Mouse (Mus musculus): ENCODE measurements at regions not wholly inside any gene's neighbourhood (a gene's known extent, or its start where the extent isn't known, plus 50 kb on each side); places are given as distances from the start of the nearest gene placed in this dataset.

GRCm38 (mm10) chr3:58089344-58090139 is 241.7 kb upstream of the Pfn2 start:
- no peak for DNase-seq

- DNase-seq: no peak
These were observed 242.5 kb upstream of the Pfn2 start for GRCm38 (mm10) chr3:58090396-58090795.

- DNase-seq: no peak
These were observed 243.7 kb upstream of the Pfn2 start for GRCm38 (mm10) chr3:58091466-58092176.

GRCm38 (mm10) chr3:58110911-58111476 is 263.1 kb upstream of the Pfn2 start:
- no peak for DNase-seq

- DNase-seq: no peak
These were observed 264.6 kb upstream of the Pfn2 start for GRCm38 (mm10) chr3:58112431-58112856.

DNA sequence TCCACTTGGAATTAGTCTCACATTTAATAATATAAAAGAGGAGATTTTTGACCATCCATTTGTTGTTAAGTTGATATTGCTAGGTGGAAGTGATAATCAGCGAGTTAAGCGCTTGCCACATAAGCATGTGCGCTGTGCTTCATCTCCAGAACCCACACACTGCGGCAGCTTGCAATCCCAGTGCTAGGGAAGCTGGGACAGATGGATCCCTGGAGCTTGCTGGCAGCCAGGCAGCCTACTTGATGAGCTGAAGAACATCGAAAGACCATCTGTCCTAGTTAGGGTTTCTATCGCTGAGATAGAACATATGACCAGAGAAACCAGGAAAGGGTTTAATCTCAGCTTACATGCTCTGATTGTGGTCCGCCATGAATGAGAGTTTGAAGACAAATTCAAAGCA is 266.1 kb upstream of the Pfn2 start:
- no peak for DNase-seq

DNA sequence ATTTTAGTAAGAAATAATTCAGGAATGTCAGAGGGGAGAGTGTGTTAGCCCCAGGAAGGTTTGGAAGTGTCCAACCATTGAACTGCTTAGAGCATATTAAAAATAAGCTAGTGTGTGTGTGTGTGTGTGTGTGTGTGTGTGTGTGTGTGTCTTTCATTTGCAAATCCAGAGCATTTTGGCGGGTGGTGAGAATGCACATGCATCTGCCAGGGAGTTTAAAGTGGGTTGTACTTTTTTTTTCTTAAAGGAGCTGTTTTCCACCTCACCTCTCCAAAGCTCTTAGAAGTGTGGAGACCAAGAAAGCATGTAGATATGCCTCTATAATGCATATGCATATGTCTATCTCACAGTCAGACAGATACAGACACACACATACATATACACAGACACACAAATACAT is 267.6 kb upstream of the Pfn2 start:
- DNase-seq: no peak

DNA sequence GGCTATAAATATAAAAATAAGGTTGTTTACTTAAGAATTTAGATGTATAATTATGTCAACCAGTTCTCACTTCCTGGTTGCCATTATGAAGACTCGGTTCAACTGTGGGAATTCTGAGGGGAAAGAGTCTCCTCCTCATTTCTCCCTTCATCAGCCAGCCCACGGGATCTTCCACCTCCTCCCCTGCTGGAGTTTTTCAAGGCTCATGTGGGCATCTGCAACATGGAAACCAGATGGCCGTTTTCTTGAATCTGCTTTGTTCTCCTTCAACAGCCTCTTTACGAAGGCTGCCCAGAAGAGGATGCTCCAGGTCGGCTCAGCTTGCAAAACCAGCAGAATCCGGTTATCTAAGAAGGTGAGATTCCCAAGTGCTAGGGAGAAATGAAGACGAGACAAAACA is 269.0 kb upstream of the Pfn2 start:
- no peak for DNase-seq

DNA sequence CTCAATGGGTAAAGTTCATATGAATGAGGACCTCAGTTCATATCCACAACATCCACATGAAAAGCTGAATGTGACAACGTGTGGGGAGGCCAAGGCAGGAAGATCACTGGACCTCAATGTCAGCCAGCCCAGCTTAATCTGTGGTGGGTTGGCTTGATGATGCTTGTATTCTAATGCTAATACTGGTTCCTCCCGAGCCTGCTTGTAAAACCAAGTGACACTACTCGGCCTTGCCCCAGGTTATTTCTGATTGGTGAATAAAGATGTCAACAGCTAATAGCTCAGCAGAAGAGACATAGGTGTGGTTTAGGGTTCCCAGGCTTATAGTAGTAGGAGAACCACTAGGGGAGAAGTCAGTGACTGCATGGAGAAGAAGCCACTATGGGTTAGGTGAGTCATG is 272.2 kb upstream of the Pfn2 start:
- DNase-seq: no peak

- peak; percentile 27 to 37 for DNase-seq
These were observed 274.8 kb upstream of the Pfn2 start for GRCm38 (mm10) chr3:58122456-58123359.

DNA sequence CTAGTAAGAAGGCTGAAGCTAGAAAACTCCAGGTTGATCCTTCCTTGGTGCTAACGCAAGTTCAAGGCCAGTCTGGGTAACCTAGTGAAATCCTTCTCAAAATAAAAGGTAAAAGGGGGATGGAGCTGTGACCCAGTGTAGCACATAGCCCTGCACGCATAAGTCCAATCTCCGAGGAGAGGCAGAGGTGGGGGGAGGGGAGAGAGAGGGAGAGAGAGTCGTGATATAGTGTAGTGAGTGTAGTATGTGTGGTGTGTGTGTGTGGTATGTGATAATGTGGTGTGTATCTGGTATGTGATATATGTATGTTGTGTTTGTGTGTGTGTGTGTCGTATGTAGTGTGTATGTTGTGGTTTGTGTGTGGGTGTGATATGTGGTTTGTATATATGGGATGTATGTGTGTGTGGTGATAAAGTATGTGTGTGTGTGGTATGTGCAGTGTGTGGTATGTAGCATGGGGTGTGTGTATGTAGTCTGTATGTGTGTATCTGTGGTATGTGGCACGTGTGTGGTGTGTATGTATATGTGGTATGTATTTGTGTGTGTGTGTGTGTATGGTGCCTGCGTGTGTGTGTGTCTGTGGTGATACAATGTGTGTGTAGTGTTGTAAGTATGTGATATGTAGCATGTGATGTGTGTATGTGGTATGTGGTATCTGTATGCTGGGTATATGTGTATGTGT is 275.7 kb upstream of the Pfn2 start:
- no peak for DNase-seq

DNA sequence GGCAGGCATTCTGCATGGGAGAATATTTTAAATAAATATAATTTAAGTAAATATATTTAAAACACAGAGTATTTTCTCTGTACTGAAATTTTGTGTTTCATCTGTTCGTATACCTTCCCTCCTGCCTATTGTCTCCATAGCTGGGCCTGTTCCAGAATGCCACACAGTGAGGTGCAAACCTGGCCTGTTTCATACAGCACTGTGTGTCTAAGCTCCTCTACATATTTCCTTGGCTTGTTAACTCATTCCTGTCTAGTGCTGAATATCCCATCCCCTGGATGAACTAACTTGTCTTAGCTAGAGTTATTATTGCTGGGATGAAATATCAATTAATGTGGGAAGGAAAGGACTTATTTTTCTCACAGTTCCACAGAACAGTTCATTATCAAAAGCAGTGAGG is 277.0 kb upstream of the Pfn2 start:
- no peak for DNase-seq

GRCm38 (mm10) chr3:58126996-58127395 is 279.1 kb upstream of the Pfn2 start:
- no peak for DNase-seq

DNA sequence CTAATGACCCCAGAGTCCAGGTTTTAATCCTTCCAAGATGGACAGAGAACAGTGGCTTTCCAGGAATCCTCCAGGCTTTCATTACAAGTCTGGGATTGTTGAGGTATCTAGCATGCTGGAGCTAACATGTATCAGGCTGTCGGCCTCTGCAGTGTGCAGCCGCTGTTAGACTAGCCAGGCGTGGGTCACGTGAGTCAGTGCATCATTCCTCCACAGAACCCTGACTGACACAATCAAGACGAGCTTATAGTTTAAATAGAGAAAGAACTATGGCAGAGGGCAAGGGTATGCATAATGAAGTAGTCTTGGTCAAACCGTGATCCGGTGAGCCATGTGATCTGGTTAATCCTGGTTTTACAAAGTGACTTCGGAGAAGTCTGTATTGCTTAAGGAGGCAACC is 280.2 kb upstream of the Pfn2 start:
- no peak for DNase-seq

DNA sequence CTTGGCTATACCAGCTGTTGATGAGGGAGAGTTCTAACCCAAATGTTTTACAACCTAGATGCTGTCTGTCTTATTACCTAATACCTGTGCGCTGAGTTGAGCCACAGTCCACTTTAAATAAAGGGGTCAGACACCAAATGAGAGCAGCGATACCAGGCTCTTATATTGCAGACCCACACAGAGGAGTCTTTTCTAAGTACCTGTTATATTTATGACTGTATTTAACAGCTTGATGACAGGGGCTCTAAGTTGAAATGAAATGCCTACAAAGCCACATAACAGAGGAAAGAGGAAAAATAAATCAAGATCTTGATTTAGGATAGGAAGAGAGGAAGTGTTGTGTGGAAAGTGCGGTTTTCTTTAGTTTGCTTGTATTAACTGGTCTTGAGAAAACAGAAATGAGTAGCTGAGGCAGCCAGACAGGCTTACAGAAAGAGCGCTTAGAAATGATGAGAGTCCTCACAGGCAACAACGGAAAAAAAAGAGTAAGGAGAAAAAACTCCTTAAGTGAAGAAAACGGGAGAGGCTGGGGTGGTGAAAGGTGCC is 281.6 kb upstream of the Pfn2 start:
- DNase-seq: no peak

- no peak for DNase-seq
These were observed 278.7 kb upstream of the Tsc22d2 start for GRCm38 (mm10) chr3:58135607-58136365.

- peak; percentile 9 to 13 for DNase-seq
These were observed 275.6 kb upstream of the Tsc22d2 start for GRCm38 (mm10) chr3:58138726-58139585.

DNA sequence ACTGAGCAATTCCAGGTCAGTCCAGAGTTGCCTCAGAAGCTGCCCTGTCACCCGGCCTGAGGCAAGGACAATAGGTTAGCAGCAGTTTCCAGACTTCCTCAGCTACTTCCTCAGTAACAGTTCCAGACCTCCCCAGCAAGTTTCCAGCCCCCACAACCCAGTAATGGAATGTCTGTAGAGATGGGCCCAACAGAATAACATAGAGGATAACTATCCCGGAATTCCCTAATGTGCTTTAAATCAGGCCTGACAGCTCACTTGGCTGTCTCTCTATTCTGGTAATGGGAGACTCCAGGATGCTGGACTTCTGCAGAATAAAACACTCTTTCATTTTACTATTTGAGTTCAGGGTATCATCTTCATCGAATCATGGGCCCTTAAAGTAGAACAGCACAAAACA is 268.4 kb upstream of the Tsc22d2 start:
- no peak for DNase-seq

DNA sequence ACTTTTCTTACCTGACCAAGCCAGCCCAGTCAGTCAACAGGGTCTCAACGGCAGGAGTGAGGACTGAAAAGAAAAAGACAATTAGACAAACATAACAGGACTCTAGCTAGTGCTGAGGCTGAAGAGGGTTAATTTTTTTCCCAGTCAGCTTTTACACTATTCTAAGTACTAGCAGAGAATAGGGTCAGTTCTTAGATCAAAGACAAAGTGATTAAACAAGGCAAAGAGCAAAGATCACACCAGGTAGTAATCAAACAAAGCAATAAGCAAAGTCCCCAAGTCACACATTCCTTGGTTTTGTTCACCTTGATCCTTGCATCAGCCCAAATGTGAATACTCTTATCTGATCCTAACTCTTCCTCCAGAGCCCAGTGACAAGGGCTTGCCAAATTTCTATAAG is 267.8 kb upstream of the Tsc22d2 start:
- DNase-seq: no peak

DNA sequence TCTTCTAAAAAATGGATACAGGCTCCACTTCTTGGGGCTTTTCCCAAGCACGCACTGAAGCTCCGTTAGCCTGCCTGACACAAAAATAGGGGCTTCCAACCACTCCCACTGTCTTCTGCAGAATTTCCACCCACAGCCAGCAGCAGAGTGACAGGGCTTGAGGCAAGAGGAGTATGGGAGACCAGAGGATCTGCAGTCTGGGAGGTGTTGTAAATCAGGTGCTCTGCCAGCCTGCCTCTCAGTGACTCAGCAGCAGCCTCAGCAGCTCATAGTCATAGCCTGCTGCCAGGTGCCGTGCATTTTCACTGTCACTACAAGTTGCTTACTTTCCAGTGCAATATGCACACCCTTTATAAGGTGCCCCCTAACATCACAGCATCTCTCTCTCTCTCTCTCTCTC is 261.4 kb upstream of the Tsc22d2 start:
- no peak for DNase-seq

All from thymus, postnatal 36 days (tissue).